Mouse (Mus musculus): Measurements from ENCODE around the gene Rpsa. TPM values are rescaled to one million over a fixed set of nuclear protein-coding genes. Genes with fewer than 3 reads are reported as not detected.

Gene Rpsa
- polyA plus RNA-seq, 1 experiment from 2014 or later: 1,464 TPM

Other genes starting within 250 kb of the Rpsa start
- gene Wdr48, start 232.8 kb upstream of the Rpsa start, polyA plus RNA-seq (2015; fragmentation: Nextera tagmentation; extraction: Ambion mirVana): 51.9 and 53.6 TPM in 2 replicates
- gene Gorasp1, start 190.1 kb upstream of the Rpsa start, polyA plus RNA-seq (2015; fragmentation: Nextera tagmentation; extraction: Ambion mirVana): 27.7 and 29.7 TPM in 2 replicates
- 0.26 and 0.29 TPM in 2 replicates for gene Ttc21a, start 190.1 kb upstream of the Rpsa start, polyA plus RNA-seq (2015; fragmentation: Nextera tagmentation; extraction: Ambion mirVana)
- 5.6 and 7.1 TPM in 2 replicates for gene Csrnp1, start 143.0 kb upstream of the Rpsa start, polyA plus RNA-seq (2015; fragmentation: Nextera tagmentation; extraction: Ambion mirVana)
- 0.38 and 0.41 TPM in 2 replicates for gene Xirp1, start 104.1 kb upstream of the Rpsa start, polyA plus RNA-seq (2015; fragmentation: Nextera tagmentation; extraction: Ambion mirVana)
- 6.6 and 7.3 TPM in 2 replicates for gene Cx3cr1, start 57.8 kb upstream of the Rpsa start, polyA plus RNA-seq (2015; fragmentation: Nextera tagmentation; extraction: Ambion mirVana)
- gene Ccr8, start 35.6 kb upstream of the Rpsa start, polyA plus RNA-seq (2015; fragmentation: Nextera tagmentation; extraction: Ambion mirVana): 0.18 TPM in 1 of 2 replicates, not detected in the other
- gene Slc25a38, start 17.3 kb upstream of the Rpsa start, polyA plus RNA-seq (2015; fragmentation: Nextera tagmentation; extraction: Ambion mirVana): 32.4 and 37.1 TPM in 2 replicates
- gene Mobp, start 22.0 kb downstream of the Rpsa start, polyA plus RNA-seq (2015; fragmentation: Nextera tagmentation; extraction: Ambion mirVana): not detected in 2 replicates
- 0.33 and 0.35 TPM in 2 replicates for gene Myrip, start 173.8 kb downstream of the Rpsa start, polyA plus RNA-seq (2015; fragmentation: Nextera tagmentation; extraction: Ambion mirVana)

Data from kidney, embryonic 15.5 days (tissue).